Mouse (Mus musculus): ENCODE measurements around the gene Psmb3.

The Psmb3 gene

GRCm38 (mm10) chr11:97753277-97753676 lies 50.1 kb downstream of the Psmb3 start:
- in situ Hi-C loops (cut with MseI, MboI) = no loop called here

DNA sequence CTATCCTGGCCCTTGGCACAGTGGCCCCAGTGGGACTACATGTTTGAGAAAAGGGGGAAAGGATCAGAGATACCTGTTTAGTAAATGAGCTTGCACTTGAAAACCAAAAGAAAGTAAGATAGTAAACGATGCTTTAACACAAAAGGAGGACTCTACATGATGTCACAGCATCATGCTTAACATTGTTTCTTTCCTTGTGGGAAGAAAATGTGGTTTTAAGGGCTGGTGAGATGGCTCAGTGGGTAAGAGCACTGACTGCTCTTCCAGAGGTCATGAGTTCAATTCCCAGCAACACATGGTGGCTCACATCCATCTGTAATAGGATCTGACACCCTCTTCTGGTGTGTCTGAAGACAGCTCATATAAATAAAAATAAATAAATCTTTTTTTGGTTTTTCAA lies 54.9 kb downstream of the Psmb3 start:
- in situ Hi-C loops (cut with MseI, MboI) = no loop called here

GRCm38 (mm10) chr11:97758942-97759341 lies 55.7 kb downstream of the Psmb3 start:
- in situ Hi-C loops (cut with MseI, MboI) = no loop called here

- in situ Hi-C loops (cut with MseI, MboI) = no loop called here
Measured at GRCm38 (mm10) chr11:97761638-97762037, 58.4 kb downstream of the Psmb3 start.

All from mouse trophoblast stem cell (cell line).